Mouse (Mus musculus) T-helper 2 cell (primary cell): ENCODE results near the gene Gramd2.
"Not testable (repeated sequence)": the region's sequence is repeated elsewhere in the genome, so short reads cannot be mapped to it uniquely, and the experiment has no call there.

Experiments used
- in situ Hi-C: fragments of 300-600 bp; cut with MboI, MseI; formaldehyde crosslinking; loops from one replicate; pipeline ENCODE4 v1.15.1; 2025; ENCODE audit warnings: high pct_unique_total_duplicates

Gramd2 gene

DNA sequence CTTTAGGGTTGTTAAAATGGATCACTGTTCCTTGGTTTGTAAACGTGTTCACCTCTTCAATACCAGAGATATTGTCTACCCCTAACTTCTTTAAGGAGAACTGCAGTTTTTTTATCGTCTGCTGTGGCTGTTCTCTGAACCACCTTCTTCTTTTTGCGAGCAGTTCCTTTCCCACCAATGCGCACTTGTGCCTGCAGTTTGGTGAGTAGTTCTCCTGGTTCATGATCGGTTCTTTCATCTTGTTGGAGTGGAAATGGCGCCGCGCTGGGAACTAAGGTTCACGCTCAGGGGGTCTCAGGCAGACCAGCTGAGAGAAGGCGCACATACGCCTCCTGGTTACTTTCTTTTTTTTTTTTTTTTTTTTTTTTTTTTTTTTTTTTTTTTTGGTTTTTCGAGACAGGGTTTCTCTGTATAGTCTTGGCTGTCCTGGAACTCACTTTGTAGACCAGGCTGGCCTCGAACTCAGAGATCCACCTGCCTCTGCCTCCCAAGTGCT lies 87.1 kb downstream of the Gramd2 start:
- in situ Hi-C loops = not testable (repeated sequence)
